Mouse (Mus musculus) ES-E14 (cell line): ENCODE measurements around the gene Dcaf8. TPM values are rescaled to one million over a fixed set of nuclear protein-coding genes. Genes with fewer than 3 reads are reported as not detected.

Source experiments
- DNase-seq: peaks from one replicate; pipeline ENCODE4 v3.0.0-alpha.2; 2013; ENCODE audit warnings: low read depth, low spot score
- H3K27ac ChIP-seq: 2 replicates; pipeline ENCODE4 v1.5.1; 2012; ENCODE audit warnings: low read depth, mild to moderate bottlenecking, low read length, moderate library complexity, mixed read lengths; ENCODE audit not compliant: poor library complexity, insufficient read depth, severe bottlenecking
- H3K36me3 ChIP-seq: 2 replicates; pipeline ENCODE4 v1.6.1; 2012; ENCODE audit warnings: mild to moderate bottlenecking, low read length, moderate library complexity, mixed read lengths; ENCODE audit not compliant: control insufficient read depth, poor library complexity, insufficient read depth, severe bottlenecking
- H3K4me1 ChIP-seq, 2 experiments: fragments of 150-350 bp in 1 of 2; sonication (generic) in 1 of 2; 2 replicates each; pipeline ENCODE4 v1.6.1; 2012; ENCODE audit warnings: low read length in 2 of 2, mild to moderate bottlenecking in 1 of 2, mixed read lengths in 1 of 2; ENCODE audit not compliant: control insufficient read depth in 2 of 2, insufficient read depth in 2 of 2, poor library complexity in 1 of 2
- H3K4me3 ChIP-seq, 2 experiments: fragments of 150-350 bp in 1 of 2; sonication (generic) in 1 of 2; 2 replicates each; pipeline ENCODE4 v1.5.1; 2012; ENCODE audit warnings: low read length in 2 of 2, low read depth in 1 of 2, mild to moderate bottlenecking in 1 of 2, mixed read lengths in 1 of 2; ENCODE audit not compliant: insufficient read depth in 1 of 2, poor library complexity in 1 of 2, severe bottlenecking in 1 of 2
- H3K9ac ChIP-seq: 2 replicates; pipeline ENCODE4 v1.6.1; 2012; ENCODE audit warnings: low read depth, mild to moderate bottlenecking, low read length, mixed read lengths; ENCODE audit not compliant: poor library complexity, insufficient read depth, severe bottlenecking
- H3K9me3 ChIP-seq: fragments of 150-350 bp; sonication (generic); 2 replicates; pipeline ENCODE4 v1.6.1; 2012; ENCODE audit warnings: low read depth, mild to moderate bottlenecking, low read length; ENCODE audit not compliant: control insufficient read depth, insufficient read depth
- CHD2 ChIP-seq: IDR thresholded peaks from 2 replicates; pipeline ENCODE4 v1.6.1; 2014; ENCODE audit warnings: mild to moderate bottlenecking, low read depth, low read length, inconsistent platforms
- HCFC1 ChIP-seq: IDR thresholded peaks from 2 replicates; pipeline ENCODE4 v1.6.1; 2012; ENCODE audit warnings: low read length, inconsistent platforms, borderline replicate concordance; ENCODE audit not compliant: insufficient read depth
- MAFK ChIP-seq: IDR thresholded peaks from 2 replicates; pipeline ENCODE4 v1.6.1; 2014; ENCODE audit warnings: mild to moderate bottlenecking, low read depth, low read length, inconsistent platforms; ENCODE audit not compliant: insufficient read depth
- ZC3H11A ChIP-seq: IDR thresholded peaks from 2 replicates; pipeline ENCODE4 v1.6.1; 2012; ENCODE audit warnings: low read depth, mild to moderate bottlenecking, inconsistent platforms, low read length, borderline replicate concordance
- ZNF384 ChIP-seq: IDR thresholded peaks from 2 replicates; pipeline ENCODE4 v1.6.1; 2012; ENCODE audit warnings: low read depth, low read length, inconsistent platforms
- in situ Hi-C, 2 experiments: fragments of 600-800 bp; cut with MboI; formaldehyde crosslinking; loops; one replicate each; pipeline ENCODE4 v1.15.1; 2025; ENCODE audit warnings: low sequenced_read_pairs in 2 of 2, inconsistent platforms in 1 of 2; ENCODE audit not compliant: unreplicated experiment in 2 of 2
- total RNA-seq: library from RNA; depleted of rRNA; stranded (reverse); fragments of 300-350 nt; gene quantifications from 2 replicates; pipeline ENCODE4 v1.2.3, GENCODE M21; 2012

Gene Dcaf8
- total RNA-seq, 1 experiment, result 58.0 TPM

- H3K4me1 ChIP-seq, result no peaks in the 10 kb centered on the region
- H3K27ac ChIP-seq, result no peak overlapping the region
- no peaks in the 10 kb centered on the region for H3K36me3 ChIP-seq
- no peak overlapping the region for H3K4me3 ChIP-seq
- no peak overlapping the region for H3K9ac ChIP-seq
- no peak for DNase-seq
- no peaks in the 10 kb centered on the region for H3K9me3 ChIP-seq
- TF ChIP-seq HCFC1 (no peak), MAFK (no peak), ZC3H11A (no peak), CHD2 (no peak), ZNF384 (no peak)
- in situ Hi-C loops, result no loop called here
These were observed 12.1 kb downstream of the Dcaf8 start for GRCm38 (mm10) chr1:172159970-172160369.

GRCm38 (mm10) chr1:172160508-172160907 is 12.6 kb downstream of the Dcaf8 start:
- in situ Hi-C loops, result no loop called here
- Histone ChIP-seq H3K36me3 (no peaks in the 10 kb centered on the region), H3K27ac (no peak overlapping the region)

GRCm38 (mm10) chr1:172162009-172162408 is 14.1 kb downstream of the Dcaf8 start:
- H3K4me3 ChIP-seq, result no peak overlapping the region
- peaks cover 2% of the 10 kb centered on the region; the same call in 1 of the 2 replicates for H3K36me3 ChIP-seq
- no peaks in the 10 kb centered on the region for H3K9me3 ChIP-seq
- in situ Hi-C loops, result no loop called here
- no peak overlapping the region for H3K9ac ChIP-seq
- DNase-seq, result no peak
- H3K4me1 ChIP-seq, result no peaks in the 10 kb centered on the region
- no peak overlapping the region for H3K27ac ChIP-seq
- no peak for TF ChIP-seq ZC3H11A
- no peak for TF ChIP-seq ZNF384
- no peak for TF ChIP-seq MAFK
- TF ChIP-seq CHD2, result no peak

More at GRCm38 (mm10) chr1:172160508-172160907, 12.6 kb downstream of the Dcaf8 start:
- Histone ChIP-seq H3K4me1 (no peaks in the 10 kb centered on the region), H3K4me3 (no peak overlapping the region), H3K9me3 (no peaks in the 10 kb centered on the region), H3K9ac (no peak overlapping the region)
- no peak for DNase-seq
- no peak for TF ChIP-seq ZC3H11A
- TF ChIP-seq HCFC1, result no peak
- TF ChIP-seq ZNF384, result no peak
- TF ChIP-seq MAFK, result no peak
- no peak for TF ChIP-seq CHD2

- Histone ChIP-seq H3K36me3 (peaks cover 2% of the 10 kb centered on the region; the same call in 1 of the 2 replicates), H3K9me3 (no peaks in the 10 kb centered on the region), H3K27ac (no peak overlapping the region), H3K4me3 (no peak overlapping the region), H3K4me1 (no peaks in the 10 kb centered on the region), H3K9ac (no peak overlapping the region)
- in situ Hi-C loops, result no loop called here
- DNase-seq, result no peak
- TF ChIP-seq ZC3H11A (no peak), ZNF384 (no peak), HCFC1 (no peak), MAFK (no peak), CHD2 (no peak)
These were observed 15.1 kb downstream of the Dcaf8 start for GRCm38 (mm10) chr1:172162959-172163358.

- Histone ChIP-seq H3K4me1 (no peaks in the 10 kb centered on the region), H3K9me3 (no peaks in the 10 kb centered on the region), H3K9ac (no peak overlapping the region), H3K4me3 (no peak overlapping the region), H3K36me3 (peaks cover 12% of the 10 kb centered on the region), H3K27ac (no peak overlapping the region)
- DNase-seq, result no peak
- TF ChIP-seq ZNF384 (no peak), CHD2 (no peak), HCFC1 (no peak)
- in situ Hi-C loops, result no loop called here
These were observed 20.0 kb downstream of the Dcaf8 start for GRCm38 (mm10) chr1:172167911-172168310.
